Mouse (Mus musculus) natural killer cell, adult 2 months (primary cell): ENCODE results near the gene Dppa3.
"Not testable (repeated sequence)": the region's sequence is repeated elsewhere in the genome, so short reads cannot be mapped to it uniquely, and the experiment has no call there.

Experiments used
- DNase-seq, 2 experiments: peaks; one replicate each; pipeline ENCODE4 v3.0.0; 2022; ENCODE audit warnings: low spot score in 2 of 2

Gene Dppa3

GRCm38 (mm10) chr6:122609771-122610170, 16.4 kb upstream of the Dppa3 start, which contains the start of gene Gdf3:
Gdf3 (minus strand) TSS chr6:122610087.
- no peak for DNase-seq

DNA sequence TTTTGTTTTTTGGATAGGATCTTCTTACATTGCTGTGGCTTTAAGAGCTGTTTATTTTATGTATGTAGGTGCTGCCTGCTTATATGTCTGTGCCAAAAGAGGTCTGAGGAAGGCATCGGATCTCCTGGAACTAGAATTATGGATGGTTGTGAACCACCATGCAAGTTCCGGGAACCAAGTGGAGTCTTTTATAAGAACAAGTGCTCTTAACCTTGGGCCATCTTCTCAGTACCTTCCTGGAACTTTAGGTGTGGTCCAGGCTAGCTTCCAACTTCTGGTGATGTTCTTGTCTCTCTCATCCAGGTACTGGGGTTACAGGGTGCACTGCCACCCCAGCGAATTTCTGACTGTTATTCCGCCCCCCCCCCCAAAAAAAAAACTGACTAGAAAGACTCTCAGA, 13.8 kb upstream of the Dppa3 start:
- no peak for DNase-seq

DNA sequence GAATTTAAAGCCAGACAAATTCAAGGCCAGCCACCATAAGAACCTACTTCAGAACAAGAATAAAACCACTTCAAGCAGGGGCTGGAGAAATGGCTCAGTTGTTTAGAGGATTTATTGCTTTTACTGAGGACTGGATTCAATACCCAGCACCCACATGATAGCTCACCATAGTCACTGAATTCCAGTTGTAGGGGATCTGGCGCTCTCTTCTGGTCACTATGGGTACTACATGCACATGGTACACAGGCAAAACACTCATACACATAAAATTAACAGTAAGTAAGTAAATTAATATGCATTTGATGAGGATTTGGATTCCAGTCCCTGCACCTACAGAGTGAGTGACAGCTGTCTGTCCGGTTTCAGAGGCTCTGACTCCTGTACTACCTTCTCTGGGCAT, 12.2 kb upstream of the Dppa3 start:
- peak; percentile 21 to 50 for DNase-seq

- no peak for DNase-seq
Observed at GRCm38 (mm10) chr6:122616022-122616421, 10.2 kb upstream of the Dppa3 start.

DNA sequence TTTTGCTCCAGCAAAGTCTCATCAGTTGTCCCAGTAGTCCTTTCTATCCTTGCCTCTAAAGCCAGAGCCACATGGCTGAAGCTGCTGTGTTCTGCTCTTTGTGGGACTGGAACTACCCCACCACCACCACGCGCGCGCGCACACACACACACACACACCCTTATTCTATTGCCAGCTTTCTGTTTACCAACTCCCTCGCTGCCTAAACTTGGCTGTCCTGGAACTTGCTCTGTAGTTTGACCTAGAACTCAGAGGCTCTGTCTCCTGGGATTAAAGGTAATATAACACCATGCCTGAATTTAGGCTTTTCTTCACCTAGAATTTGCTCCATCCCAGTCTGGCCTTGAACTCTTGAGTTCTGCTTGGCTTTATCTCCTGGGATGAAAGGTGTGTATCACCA, 5.1 kb upstream of the Dppa3 start:
- no peak for DNase-seq

DNA sequence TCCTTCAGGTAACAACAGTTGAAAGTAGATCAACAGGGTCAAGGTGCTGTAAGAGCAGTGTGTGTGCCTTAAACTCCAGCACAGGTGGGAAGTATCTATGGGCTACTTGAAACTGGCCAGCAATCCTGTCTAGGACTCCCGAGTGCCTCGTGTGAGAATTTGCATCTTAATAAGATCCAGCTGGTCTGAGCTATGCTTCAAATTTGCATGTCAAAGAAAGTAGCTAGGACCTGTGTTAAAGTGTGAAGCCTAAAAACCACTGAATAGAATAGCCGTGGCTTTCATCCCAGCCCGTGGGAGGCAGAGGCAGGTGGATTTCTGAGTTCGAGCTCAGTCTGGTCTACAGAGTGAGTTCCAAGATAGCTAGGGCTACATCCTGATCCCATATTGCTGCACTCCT, 1.7 kb upstream of the Dppa3 start:
- DNase-seq: no peak

- DNase-seq: no peak
Observed at GRCm38 (mm10) chr6:122625156-122625555, 1.1 kb upstream of the Dppa3 start.

DNA sequence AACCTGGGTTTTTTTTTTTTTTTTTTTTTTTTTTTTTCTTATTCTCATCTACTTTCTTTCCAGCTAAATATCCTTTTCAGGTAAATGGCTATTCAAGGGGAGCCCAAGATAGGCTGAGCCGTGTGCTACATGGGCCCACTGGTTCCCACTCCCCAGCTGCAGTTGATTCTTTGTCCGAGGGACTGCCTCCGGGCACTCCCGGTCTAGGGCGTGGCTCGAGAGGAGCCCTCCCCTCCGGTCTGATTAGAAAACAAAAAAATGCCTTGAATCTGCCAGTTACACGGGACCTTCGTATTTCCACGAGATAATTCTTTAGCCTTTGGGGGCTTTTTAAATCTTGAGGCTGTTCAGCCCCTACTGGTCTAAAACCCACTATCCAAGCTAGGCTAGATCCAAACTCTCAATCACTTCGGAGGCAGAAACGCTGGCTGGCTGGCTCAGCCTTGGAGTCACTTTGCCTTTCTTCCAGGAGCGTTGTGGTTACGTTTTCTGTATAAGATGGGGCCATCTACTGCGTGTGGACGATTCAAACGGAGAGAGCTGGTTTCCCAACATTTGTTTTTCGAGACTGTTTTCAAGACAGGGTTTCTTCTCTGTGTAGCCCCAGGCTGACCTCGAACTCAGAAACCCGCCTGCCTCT, 1.4 kb downstream of the Dppa3 start:
- no peak for DNase-seq

DNA sequence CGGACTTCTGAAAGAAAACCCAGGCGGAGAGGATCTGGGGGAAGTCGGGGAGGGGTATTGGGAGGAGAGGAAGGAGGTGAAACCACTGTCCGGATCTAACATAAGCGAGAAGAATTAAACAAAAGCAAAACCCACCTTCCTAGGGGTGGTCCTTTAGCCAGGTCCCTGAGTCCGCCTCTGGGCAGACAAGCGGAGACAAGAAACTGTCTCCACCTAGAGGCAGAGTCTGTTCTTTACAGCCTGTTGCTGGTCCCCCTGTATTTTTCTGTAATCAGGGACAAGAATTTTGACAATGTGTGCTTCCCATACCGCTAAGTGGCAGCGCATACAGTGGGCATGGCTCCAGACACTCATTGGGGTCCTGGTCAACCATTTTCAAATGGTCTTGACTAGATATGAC, 7.2 kb downstream of the Dppa3 start:
- peak in 1 of 2 experiments; percentile 17 for DNase-seq

- DNase-seq: no peak
Observed at GRCm38 (mm10) chr6:122635315-122635714, 9.1 kb downstream of the Dppa3 start.

- no peak for DNase-seq
Observed at GRCm38 (mm10) chr6:122636666-122637065, 10.5 kb downstream of the Dppa3 start.

- DNase-seq: not testable (repeated sequence)
Observed at GRCm38 (mm10) chr6:122637566-122637965, 11.4 kb downstream of the Dppa3 start.

GRCm38 (mm10) chr6:122644196-122644595, 18.0 kb downstream of the Dppa3 start:
- DNase-seq: not testable (repeated sequence)

GRCm38 (mm10) chr6:122649903-122650302, 23.7 kb downstream of the Dppa3 start:
- no peak for DNase-seq

- DNase-seq: no peak
Observed at GRCm38 (mm10) chr6:122650398-122650980, 24.3 kb downstream of the Dppa3 start.

- peak; percentile 10 to 71 for DNase-seq
Observed at GRCm38 (mm10) chr6:122654301-122654700, 28.1 kb downstream of the Dppa3 start.

DNA sequence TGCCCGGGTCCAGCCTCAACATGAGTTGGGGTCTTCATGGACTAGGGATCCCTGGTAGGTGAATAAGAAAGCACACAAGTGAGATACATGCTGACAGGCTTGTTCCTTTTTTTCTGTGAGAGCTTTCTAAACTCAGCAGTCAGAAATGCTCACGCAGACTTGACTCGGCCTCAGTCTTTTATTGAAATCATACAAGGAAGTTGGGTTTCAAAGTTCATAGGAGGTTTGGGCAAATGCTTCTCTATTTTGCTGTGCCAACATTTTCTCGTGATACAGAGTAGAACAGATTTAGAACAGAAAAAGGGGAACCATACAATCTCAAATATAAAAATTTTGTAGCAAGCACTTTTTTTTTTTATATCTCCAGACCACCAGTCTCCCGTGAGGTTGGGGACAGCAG, 31.4 kb downstream of the Dppa3 start:
- DNase-seq: no peak

DNA sequence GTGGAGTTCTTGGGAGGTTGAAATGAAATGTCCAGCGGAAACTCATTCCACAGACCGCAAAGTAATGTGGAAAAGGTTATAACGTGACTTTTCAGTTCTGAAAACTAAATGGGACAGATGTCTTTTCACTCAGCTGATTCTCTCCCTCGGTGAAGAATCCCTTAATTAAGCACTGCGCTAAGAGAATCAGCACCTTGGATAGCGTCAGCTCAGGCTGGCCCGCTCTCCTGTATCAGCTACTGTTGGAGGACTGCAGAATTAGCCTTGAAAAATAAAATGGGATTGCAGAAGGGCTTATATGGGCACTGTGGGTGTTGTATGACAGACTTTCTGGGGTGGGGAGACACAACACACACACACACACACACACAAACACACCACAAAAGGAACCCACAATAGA, 33.4 kb downstream of the Dppa3 start:
- DNase-seq: no peak

DNA sequence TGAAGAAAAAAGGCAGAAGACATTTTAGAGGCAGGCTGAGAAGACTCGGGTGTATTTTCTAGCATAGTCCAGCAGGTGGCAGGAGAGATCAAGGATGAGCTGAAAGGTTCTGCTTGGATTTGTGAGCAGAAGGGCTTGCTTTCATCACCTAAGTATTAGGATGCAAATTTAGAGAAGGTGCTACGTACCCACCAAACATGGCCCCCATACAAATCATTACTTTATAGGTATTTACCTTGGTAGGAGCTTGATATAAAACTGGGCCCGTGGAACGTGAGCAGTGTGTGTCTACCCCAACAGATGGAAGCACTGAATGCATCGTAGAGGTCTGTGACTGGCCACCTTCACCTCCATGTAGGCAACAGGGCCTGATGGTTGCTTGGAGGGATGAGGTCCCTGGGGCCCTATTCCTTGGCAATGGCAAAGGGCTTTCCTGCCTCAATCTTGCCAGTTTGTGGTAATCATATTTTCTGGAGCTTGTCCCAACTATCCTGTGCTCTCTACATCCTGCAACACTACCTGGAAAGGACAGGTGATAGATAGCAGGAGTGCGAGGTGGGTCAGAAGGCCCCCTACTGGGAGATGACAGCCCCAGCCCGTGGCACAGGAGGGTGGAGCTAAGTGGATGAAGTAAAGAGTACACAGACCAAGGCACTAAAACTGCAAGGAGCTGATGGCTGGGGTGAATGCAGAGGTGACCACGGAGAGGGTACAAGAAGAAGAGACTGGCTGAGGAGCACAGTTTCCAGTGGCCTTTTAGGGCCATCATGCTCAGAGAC, 34.6 kb downstream of the Dppa3 start:
- DNase-seq: peak; percentile 15 to 46

DNA sequence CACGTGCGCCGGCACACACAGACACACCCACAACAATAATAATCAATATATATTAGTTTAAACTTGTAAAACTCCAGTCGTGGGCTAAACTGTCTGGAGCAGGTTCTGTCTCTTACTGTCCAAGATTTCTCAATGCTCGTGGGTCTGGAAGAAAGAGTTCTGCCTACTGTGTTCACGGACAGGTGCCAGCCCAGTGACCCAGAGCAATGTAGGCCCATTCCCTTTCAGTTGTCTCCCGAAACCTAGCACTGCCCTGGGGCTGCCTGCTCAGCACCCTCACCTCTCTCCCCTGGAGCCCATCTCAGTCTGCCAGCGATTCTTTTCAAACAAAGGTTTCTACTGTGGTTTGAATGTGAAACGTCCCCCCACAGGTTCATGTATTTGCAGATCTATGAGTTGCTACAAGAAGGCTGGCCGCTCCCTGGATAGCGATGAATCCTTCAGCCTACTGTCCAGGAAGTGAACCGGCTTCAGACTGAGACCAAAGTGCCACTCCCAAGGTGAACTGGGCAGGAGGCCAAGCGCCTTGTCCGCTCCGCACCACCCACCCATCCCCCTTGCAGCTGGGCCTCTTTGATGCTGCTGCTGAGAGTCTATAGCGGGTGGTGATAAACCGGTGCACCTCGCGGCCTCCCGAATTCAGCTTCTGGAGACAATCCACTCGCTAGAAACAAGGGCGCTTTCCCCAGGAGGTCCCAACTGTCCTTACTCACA, 36.5 kb downstream of the Dppa3 start:
- DNase-seq: no peak

GRCm38 (mm10) chr6:122663596-122664206, 37.5 kb downstream of the Dppa3 start:
- no peak for DNase-seq

GRCm38 (mm10) chr6:122665866-122666265, 39.7 kb downstream of the Dppa3 start:
- DNase-seq: no peak
